Mouse (Mus musculus) hindlimb bud, embryonic 11.5 days (tissue): ENCODE data around the gene Lyrm4.
A peak's percentile ranks its signal among the peaks of the same experiment; 100 is the strongest.
"Not testable (repeated sequence)": the region's sequence is repeated elsewhere in the genome, so short reads cannot be mapped to it uniquely, and the experiment has no call there.

Experiments used
- DNase-seq: peaks from one replicate; pipeline ENCODE4 v3.0.0-alpha.2; 2012; ENCODE audit warnings: low read depth, low spot score; ENCODE audit errors: extremely low spot score

Gene Lyrm4

DNA sequence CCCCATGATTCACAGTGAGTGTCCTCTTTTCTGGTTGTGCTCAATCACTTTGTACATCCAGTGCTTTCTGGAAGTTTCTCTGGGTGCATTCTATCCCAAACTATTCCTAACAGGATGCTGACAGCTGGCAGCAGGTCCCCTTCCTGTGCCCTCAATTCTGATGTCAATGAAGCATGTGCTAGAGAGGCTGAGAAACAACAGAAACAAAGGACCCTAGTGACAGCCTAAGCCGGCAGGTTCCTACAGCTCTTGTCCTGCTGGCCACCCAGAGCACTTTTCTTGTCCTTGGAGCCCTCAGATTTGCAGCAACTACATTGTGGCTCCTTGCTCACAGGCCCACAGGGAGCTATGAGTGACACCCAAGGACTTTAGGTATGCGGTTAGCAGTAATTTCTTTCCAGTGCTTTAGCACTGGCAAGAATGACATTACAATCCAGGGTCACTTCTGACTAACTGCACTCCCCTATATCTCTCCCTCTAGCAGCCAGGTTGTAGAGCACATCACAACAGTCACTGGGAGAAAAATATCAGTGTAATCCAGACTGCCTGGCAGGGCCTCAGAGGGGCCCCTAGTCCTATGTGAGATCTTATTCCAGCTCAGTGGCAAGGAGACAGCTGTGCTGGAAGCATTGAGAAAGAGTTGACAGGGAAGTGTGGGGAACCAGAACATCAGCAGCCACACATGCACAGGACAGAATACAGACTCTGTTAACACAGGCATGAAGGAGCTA lies 121.5 kb downstream of the Lyrm4 start:
- DNase-seq: no peak

DNA sequence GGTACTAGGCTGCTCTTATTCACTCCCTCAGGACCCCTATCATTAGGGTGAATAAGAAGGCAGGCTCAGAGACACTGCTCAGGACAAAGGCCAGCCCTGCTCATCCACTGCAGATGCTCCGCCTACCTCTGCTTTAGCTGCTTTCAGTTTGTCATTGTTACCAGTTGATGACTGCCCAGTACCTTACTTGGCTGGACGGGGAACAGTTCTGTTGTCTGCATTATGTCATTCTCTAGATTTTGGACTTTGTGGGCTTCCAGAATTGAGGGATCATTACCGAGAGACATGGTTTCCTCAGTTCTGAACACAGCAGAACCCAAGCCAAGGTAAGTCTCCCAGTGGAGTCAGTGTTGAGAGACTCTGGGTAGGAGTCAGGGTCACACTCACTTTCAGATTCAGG lies 122.1 kb downstream of the Lyrm4 start:
- no peak for DNase-seq

DNA sequence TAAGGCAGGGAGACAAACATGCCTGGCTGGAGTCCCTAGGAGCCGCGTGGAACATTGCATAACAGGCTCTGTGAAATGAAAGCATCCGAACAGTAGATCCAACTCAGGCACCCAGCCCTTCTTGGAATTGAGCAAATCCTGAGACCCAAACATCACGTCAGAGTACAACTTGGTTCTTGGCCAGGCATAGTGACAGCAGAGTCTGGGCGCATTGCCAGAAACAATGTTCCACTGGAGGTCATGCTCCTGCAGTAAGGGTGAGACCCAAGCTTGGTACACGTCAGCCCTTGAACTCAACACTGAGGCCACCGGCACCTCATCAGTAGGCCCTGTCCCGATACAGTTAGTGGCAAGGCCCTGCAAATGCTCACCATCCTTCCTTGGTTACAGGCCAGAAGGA lies 123.3 kb downstream of the Lyrm4 start:
- no peak for DNase-seq

DNA sequence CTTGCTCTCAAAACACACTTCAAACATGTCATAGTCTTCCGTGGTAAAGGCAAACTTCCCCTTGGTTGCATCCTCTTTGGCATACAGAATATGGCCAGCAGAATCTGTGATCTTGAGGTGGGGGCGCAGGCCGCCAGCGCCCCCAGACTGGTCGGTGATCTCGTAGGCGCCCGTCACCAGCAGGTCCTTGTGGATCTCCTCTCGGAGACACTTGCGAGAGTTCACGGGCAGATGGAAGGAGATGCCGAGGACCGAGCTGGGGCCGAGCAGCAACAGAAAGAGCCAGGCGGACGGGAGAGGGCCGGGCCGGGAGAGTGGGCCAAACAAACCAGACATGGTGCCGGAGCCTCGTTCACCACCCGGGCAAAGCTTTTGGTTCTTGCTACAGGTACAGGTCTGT lies 126.1 kb downstream of the Lyrm4 start:
- DNase-seq: not testable (repeated sequence)

DNA sequence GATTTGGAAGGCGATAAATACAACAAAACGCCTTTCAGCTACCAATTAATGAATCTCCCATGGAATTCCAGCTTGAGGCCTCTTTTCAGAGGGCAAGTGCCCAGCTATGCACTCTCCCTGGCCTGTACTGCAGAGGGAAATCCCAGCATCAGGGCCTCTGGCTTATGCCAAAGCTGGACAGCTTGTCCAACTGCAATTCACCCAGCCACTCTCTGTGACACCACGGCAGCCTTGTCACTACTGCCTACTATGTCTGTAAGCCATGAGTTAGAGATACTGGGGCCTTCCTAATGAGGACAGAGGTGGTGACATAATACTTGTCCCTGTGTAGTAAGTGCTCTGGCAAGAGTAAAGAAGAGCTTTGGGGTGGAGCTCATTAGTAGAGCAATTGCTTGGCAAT lies 128.0 kb downstream of the Lyrm4 start:
- DNase-seq: no peak

DNA sequence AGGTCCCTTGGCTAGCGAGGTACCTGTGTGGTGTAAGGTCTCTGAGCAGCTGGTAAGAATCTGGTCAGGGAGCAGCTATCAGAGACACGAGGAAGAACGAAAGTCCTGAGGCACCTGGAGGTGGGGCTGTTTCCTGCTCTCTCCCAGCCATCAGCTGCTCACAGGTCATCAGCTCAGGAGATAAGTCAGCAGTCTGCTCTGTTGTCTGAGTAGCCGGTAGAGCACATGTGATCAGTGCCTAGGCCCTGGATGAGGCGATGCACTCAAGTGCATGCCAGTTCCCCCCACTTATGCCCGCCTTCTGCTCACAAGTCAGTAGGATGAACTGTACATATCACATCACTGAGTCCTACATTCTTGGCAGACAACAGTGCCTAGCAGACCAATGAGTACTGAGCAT lies 134.3 kb downstream of the Lyrm4 start:
- no peak for DNase-seq

DNA sequence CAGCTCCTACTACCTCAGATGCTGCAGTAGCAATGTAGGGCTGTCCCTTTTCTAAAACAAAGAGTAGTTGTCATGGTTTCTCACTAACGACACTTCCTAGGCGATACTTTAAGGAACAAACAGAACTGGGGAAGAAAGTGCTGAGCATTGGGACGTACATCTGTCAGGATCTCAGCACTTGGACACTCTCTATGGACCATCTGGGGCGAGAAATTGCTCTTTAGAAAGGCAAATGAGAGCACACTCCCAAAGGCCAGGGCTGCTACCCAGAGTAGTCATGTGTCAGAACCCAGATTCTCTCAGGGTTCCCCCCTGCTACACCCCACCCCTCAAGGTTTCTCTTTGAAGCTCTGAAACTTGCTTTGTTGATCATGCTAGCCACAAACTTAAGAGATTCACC lies 136.9 kb downstream of the Lyrm4 start:
- no peak for DNase-seq

DNA sequence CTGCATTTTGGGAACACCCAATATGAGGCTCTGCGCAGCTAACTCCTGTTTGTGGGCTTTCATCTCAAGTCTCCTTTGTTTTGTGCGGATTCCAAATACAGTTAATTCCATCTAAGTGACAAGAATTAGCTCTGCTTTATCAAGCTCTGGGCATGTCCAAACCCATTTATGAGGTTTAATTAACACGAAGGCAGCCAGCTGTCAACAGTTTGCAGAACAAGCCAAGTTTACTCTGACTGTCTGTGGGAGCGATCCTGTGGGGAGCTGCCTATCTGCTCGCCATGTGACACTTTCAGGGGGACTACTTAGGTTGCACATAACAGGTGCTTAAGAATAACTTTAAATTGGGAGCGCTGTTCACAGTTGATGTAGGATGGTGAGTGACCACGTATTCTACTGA lies 140.4 kb downstream of the Lyrm4 start:
- DNase-seq: no peak

DNA sequence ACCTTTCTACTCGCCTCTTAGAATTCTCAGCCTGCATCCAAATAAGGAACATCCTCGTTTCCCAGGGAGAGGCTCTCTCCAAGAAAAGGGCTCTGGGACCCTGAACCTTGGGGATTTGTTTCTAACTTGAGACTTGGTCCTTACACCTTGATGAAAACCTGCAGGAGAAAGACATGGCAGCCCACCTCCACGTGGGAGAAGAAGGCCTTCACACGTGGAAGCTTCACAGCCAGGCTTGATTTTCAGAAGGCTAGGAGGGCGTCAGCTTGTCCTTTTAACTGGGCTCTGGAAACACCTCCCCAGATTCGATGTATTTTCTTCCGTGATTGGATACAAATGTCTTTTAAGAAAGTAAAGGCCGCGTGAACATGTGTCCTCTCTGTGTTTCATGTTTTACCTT lies 147.5 kb downstream of the Lyrm4 start:
- DNase-seq: no peak

DNA sequence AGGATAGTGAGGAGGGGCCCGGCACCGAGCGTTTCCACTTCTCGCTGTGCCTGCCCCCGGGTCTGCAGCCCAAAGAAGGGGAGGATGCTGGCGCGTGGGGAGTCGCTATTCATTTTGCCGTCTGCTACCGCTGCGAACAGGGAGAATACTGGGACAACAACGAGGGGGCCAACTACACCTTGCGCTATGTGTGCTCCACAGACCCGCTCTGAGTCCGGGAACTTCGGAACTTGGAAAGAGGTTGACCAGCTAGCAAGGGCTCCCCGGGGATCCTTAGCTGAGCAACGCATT lies 147.9 kb downstream of the Lyrm4 start:
- DNase-seq: no peak

DNA sequence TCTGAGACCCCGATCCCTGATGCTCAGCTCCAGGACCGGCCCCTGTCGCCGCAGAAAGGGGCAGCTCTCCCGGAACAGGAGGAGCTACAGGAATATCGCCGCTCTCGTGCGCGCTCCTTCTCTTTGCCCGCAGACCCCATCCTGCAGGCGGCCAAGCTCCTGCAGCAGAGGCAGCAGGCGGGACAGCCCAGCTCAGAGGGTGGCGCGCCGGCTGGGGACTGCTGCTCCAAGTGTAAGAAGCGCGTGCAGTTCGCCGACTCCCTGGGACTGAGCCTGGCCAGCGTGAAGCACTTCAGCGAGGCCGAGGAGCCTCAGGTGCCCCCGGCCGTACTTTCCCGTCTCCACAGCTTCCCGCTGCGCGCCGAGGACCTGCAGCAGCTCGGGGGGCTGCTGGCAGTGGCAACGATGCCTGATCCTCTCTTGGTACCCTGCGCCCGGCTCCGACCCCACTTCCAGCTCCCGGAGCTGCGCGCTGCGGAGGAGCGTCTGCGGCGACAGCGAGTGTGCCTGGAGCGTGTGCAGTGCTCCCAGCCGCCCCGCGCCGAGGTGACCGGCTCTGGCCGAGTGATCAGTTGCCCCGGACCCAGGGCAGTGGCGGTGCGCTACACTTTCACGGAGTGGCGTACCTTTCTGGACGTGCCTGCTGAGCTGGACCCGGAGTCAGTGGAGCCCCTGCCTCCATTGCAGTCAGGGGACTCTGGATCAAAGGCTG lies 148.5 kb downstream of the Lyrm4 start:
- no peak for DNase-seq

DNA sequence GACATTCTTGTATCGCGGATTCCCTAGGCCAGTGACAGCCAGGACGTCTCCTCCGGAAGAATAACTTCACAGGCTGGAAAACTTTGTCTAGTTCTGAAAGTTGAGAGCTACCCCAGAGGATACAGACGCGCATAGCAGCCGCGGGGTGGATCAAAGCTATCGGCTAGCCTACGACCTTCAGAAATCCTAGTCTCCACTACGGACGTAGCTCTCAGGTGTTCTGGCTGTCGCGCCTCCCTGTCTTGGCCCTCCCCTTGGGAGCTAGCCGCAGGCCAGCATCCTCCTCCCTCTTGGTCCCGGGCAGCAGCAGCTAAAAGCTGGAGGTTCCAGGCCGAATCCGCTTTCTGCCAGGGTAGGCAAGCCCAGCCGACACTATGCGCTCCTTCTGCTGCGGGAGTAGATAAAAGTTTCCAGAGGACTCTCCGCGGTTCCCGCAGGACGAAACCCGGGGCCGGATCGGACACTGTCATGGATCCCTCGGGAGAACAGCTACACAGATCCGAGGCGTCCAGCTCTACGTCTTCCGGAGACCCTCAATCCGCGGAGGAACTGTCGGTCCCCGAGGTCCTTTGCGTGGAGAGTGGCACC lies 149.1 kb downstream of the Lyrm4 start:
- no peak for DNase-seq

DNA sequence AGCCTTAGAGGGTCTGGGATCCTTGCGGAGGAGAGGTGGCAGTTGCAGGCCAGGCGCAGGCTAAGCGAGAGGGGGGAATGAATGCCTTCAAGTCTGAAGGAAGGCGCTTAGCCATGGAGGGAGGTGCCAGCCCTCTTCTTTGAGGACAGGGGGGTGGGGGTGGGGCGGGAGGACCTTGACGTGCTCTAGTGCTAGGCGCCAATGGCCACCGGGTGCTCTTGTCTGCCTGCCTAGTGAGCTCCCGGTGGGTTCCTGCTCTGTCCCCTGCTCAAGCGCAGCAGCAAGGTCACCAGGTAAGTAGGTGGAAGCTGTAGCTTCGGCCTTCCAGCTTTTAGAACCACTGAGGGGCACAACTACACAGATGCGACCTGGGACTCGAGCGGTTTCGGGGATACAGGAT lies 149.6 kb downstream of the Lyrm4 start:
- DNase-seq: no peak

DNA sequence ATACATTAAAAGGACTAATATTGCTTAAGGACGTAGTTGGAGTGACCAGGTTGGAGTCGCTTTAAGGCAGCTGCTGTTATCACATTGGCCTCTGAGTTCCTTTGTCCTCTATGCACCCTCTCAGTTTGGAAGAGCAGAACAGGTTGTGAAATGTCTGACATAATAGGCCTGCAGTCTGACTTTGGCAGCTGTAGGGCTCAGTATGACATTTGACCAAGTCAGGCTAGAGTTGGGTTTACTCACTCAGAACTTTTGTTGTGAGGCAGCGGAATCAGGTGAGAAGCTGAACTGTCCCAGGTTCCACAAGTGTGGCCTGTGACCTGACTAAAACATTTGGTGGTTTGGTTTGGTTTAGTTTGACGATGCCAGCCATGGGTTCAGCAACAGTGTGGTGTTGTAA lies 153.7 kb downstream of the Lyrm4 start:
- no peak for DNase-seq

DNA sequence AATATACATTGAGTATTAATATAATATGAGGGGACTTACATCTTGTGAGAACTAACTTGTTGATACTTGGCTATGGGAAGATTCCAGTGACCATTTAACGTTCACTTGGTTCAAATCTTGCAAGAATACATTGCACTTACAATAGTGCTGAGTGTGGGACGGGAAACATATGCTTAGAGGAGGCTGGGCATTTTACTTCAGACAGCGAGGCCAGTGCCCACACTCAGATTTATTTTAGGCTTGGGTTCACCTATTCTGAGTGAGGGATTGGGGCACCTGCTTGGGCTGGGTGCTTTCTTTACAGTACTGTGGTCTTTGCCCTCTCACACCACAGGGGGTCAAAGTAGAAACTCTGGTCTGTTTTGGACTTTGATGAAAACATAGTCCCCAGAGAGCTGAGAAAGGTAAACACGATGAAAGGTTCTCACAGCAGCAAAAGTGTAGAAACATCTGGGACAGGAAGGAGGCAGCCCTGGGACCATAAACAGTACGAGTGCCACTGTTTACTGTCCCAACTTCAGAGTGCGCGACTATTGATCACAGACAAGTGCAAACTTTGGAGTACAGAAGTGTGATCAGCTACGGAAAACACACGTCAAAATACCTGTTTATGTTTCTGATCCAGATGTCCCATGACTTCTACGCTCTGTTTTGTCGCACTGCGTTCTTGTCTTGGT lies 157.8 kb downstream of the Lyrm4 start:
- DNase-seq: no peak

DNA sequence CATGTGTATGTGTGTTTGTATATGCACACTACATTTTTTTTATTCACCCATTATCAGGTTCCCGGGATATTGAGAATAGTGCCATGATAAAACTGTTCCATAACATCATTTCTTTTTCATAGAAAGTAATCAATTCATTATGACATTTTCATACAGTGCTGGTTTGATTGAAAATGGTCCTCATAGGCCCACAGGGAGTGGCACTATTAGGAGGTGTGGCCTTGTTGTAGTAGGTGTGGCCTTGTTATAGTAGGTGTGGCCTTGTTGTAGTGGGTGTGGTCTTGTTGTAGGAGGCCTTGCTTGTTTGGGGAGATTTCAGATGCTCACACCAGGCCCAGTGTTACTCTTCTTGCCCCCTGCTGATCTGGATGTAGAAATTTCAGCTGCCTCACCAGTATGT lies 158.8 kb downstream of the Lyrm4 start, which contains the start of gene Ppp1r3g:
Ppp1r3g (plus strand) TSS at position 301 of the 400 bp plus-strand sequence.
- no peak for DNase-seq

DNA sequence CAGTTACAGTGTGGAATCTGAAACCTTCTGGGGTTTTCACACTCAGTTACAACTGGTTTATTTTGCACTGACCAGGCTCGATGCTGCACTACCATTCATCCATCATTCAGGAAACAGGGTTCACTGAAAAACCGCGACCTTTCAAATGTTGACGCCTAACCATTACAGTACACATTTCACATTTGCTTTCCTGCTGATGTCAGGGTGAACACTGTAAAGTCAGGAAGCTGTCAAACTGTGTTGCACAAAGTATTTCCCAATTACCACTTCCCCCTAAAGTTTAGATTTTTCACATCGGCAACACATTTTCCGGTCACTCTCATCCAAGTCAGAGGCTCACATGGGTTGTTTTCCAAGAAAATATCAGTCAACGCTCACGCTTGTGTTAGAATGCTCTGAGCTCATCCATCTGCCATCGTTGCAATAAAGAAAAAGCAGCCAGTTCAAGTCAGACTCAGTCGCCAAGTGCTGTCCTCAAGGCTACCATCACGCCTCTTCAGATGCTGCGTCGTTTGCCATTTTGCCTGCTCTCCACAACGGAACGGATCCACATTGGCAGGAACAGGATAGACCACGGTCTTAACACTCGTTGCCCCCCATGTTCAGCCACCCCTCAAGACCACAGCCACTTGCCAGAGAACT lies 167.4 kb downstream of the Lyrm4 start:
- DNase-seq: no peak

DNA sequence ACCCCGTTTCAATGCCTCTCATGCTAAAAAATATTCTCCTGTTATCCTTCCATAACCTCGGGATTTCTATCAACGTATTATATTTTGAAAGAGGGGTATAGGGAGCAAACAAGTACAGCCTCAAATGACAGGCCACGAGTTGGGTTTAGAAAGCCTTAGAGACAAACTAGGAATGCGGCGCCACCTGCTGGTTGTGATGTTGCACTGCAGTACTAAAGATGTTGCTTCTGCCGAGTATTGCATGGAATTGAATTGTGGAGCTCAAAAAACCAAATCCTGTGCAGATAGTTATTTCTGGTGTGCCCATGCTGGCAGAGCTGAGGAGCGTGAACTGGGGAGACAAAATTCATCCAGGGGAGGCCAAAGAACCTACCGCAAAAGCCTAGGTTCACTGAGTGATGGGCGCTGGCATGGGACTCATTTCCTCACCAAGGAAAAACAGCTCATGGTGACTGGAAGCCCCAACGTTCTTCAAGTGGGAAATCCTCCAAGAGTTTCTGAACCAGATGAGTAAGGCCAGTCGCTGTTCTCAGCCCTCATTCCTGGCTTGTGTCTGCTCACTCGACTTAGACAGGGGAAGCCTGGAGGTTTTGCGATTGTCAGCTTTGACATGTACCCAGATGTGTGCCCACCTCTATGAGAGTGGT lies 169.8 kb downstream of the Lyrm4 start:
- peak; percentile 61 for DNase-seq

DNA sequence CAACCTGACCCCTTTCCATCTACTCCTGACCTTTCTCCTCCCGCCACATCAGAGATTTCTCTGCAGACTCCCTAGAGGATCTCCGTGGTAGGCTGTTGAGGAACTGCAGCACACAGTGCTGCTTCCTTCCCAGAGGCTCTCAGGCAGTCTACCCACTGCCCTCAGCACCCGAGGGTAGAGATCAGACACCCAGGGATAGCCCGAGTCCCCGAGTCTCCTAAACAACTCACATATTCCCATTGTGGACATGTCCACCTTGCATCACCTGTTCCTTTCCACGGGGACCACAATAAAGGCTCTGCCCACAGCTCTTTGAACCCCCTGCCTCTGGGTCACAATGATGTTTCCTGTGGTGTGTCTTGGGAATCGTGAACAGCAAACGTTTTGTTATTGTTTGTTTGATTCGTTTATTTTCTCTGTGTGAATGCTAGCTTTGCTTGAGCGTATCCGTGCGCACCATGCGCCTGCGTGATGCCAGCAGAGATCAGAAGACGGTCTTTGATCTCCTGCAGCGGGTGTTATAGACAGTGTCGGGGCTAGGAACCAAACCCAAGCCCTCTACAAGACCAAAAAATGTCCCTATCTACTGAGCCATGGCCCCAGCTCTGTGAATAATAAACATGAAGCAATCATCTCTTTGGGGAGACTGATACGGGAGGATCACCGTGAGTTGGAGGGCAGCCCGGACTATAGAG lies 170.5 kb downstream of the Lyrm4 start:
- no peak for DNase-seq

DNA sequence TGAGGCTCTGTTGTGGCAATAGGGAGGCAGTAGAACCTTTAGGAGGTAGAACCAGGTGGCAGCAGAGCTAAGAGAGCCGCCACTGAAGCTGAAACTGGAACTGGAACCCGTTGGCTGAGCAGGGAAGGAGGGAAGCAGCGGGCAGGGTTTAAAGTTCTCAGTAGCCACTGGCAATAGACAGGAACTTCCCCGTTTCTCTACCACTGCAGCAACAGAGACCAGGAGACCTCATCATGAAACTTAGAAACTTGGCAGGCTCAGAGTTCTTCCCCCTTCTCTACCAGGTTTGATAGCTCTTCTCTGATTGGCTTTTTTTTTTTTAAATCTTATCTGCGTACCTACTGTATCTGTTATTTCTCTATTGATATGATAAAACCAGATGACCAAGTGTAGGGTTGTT lies 176.4 kb downstream of the Lyrm4 start:
- DNase-seq: no peak
